Mouse (Mus musculus): ENCODE data around the gene Oxct2b.

GRCm38 (mm10) chr4:123086381-123086780, 29.7 kb upstream of the Oxct2b start:
- TF ChIP-seq E2F4 (IDR thresholded peaks at IDR 0.05; ENCODE audit: borderline replicate concordance, low read depth, low read length) (no peak), CTCF (IDR thresholded peaks at IDR 0.05 in 2 of 3, conservative IDR thresholded peaks at IDR 0.05 in 1 of 3; ENCODE audit: control insufficient read depth in 1 of 3, insufficient read depth in 1 of 3, low read depth in 2 of 3, low read length in 3 of 3, poor library complexity in 1 of 3, severe bottlenecking in 1 of 3) (peak; percentile 30 to 56 (median 38); a peak in 5 of 6 replicates), POLR2AphosphoS2 (IDR thresholded peaks at IDR 0.05; ENCODE audit: low read length) (no peak), CHD2 (IDR thresholded peaks at IDR 0.05; ENCODE audit: low read length) (no peak), HCFC1 (IDR thresholded peaks at IDR 0.05; ENCODE audit: low read depth, low read length) (no peak), POLR2A (IDR thresholded peaks at IDR 0.05; ENCODE audit: control insufficient read depth in 1 of 2, insufficient read depth in 1 of 2, low read depth in 1 of 2, low read length in 2 of 2, poor library complexity in 1 of 2) (no peak), ZNF384 (IDR thresholded peaks at IDR 0.05; ENCODE audit: low read depth, low read length) (no peak), SMC3 (IDR thresholded peaks at IDR 0.05; ENCODE audit: low read depth, low read length) (peak; percentile 48), RCOR1 (IDR thresholded peaks at IDR 0.05; ENCODE audit: low read depth, low read length) (no peak), MYC (IDR thresholded peaks at IDR 0.05; ENCODE audit: low read depth, low read length) (no peak), USF2 (IDR thresholded peaks at IDR 0.05; ENCODE audit: borderline replicate concordance in 1 of 2, insufficient read depth in 1 of 2, low read depth in 1 of 2, low read length in 2 of 2) (no peak), ELF1 (IDR thresholded peaks at IDR 0.05; ENCODE audit: low read depth, low read length) (no peak)

All from MEL (cell line).